Mouse (Mus musculus) E14TG2a.4 (cell line): Measurements from ENCODE around the gene Grip1.

Experiments
- H3K27me3 ChIP-seq: 2 replicates; pipeline ENCODE4 v1.6.1; 2014; ENCODE audit warnings: low read length, control low read depth; ENCODE audit not compliant: insufficient read depth
- H3K36me3 ChIP-seq: 2 replicates; pipeline ENCODE4 v1.6.1; 2014; ENCODE audit warnings: low read length, control low read depth; ENCODE audit not compliant: insufficient read depth
- H3K4me1 ChIP-seq: replicated peaks from 2 replicates; pipeline ENCODE4 v1.6.1; 2014; ENCODE audit warnings: low read depth, low read length, control low read depth
- H3K4me3 ChIP-seq: replicated peaks from 2 replicates; pipeline ENCODE4 v1.5.1; 2014; ENCODE audit warnings: mild to moderate bottlenecking, low read length
- H3K9me3 ChIP-seq: 2 replicates; pipeline ENCODE4 v1.6.1; 2014; ENCODE audit warnings: low read length, control low read depth
- CTCF ChIP-seq: conservative IDR thresholded peaks from 2 replicates; pipeline ENCODE4 v1.5.1; 2014; ENCODE audit warnings: low read length
- NANOG ChIP-seq: IDR thresholded peaks from 2 replicates; pipeline ENCODE4 v1.6.1; 2014; ENCODE audit warnings: borderline replicate concordance, low read length, mixed read lengths
- POU5F1 ChIP-seq: IDR thresholded peaks from 2 replicates; pipeline ENCODE4 v1.6.1; 2014; ENCODE audit warnings: low read length, borderline replicate concordance

Grip1 gene

GRCm38 (mm10) chr10:120123721-120124120 lies 670.1 kb downstream of the Grip1 start:
- no peaks in the 10 kb centered on the region for H3K36me3 ChIP-seq
- peaks cover 9% of the 10 kb centered on the region for H3K27me3 ChIP-seq
- no peaks in the 10 kb centered on the region for H3K9me3 ChIP-seq
- no peak for TF ChIP-seq POU5F1
- TF ChIP-seq NANOG, result no peak
- peak; percentile 74 for TF ChIP-seq CTCF
- peaks cover 4% of the 10 kb centered on the region for H3K4me1 ChIP-seq
- H3K4me3 ChIP-seq, result no peak overlapping the region

GRCm38 (mm10) chr10:120124801-120125464 lies 671.3 kb downstream of the Grip1 start:
- Histone ChIP-seq H3K4me1 (peaks cover 11% of the 10 kb centered on the region), H3K36me3 (no peaks in the 10 kb centered on the region), H3K27me3 (peaks cover 9% of the 10 kb centered on the region), H3K4me3 (no peak overlapping the region), H3K9me3 (peaks cover 2% of the 10 kb centered on the region; the same call in 1 of the 2 replicates)
- peak; percentile 98 for TF ChIP-seq CTCF
- no peak for TF ChIP-seq POU5F1

GRCm38 (mm10) chr10:120125465-120125857 lies 671.8 kb downstream of the Grip1 start:
- no peak for TF ChIP-seq POU5F1
- no peak for TF ChIP-seq NANOG
- TF ChIP-seq CTCF, result no peak
- Histone ChIP-seq H3K27me3 (peaks cover 9% of the 10 kb centered on the region), H3K4me1 (peaks cover 13% of the 10 kb centered on the region), H3K36me3 (no peaks in the 10 kb centered on the region), H3K4me3 (no peak overlapping the region), H3K9me3 (peaks cover 4% of the 10 kb centered on the region; the same call in 1 of the 2 replicates)

GRCm38 (mm10) chr10:120128601-120129277 lies 675.1 kb downstream of the Grip1 start:
- Histone ChIP-seq H3K4me3 (no peak overlapping the region), H3K4me1 (peaks cover 38% of the 10 kb centered on the region), H3K9me3 (peaks cover 4% of the 10 kb centered on the region; the same call in 1 of the 2 replicates), H3K27me3 (peaks cover 9% of the 10 kb centered on the region), H3K36me3 (no peaks in the 10 kb centered on the region)
- TF ChIP-seq POU5F1 (no peak), NANOG (no peak), CTCF (no peak)

GRCm38 (mm10) chr10:120130621-120131020 lies 677.0 kb downstream of the Grip1 start:
- TF ChIP-seq CTCF (peak; percentile 75), POU5F1 (no peak)
- Histone ChIP-seq H3K4me3 (no peak overlapping the region), H3K27me3 (peaks cover 9% of the 10 kb centered on the region), H3K4me1 (peaks cover 56% of the 10 kb centered on the region), H3K36me3 (no peaks in the 10 kb centered on the region), H3K9me3 (peaks cover 4% of the 10 kb centered on the region; the same call in 1 of the 2 replicates)

GRCm38 (mm10) chr10:120133697-120134096 lies 680.1 kb downstream of the Grip1 start:
- Histone ChIP-seq H3K9me3 (peaks cover 4% of the 10 kb centered on the region; the same call in 1 of the 2 replicates), H3K4me1 (peaks cover 58% of the 10 kb centered on the region), H3K4me3 (no peak overlapping the region), H3K27me3 (no peaks in the 10 kb centered on the region), H3K36me3 (no peaks in the 10 kb centered on the region)
- TF ChIP-seq NANOG (no peak), POU5F1 (no peak), CTCF (no peak)

GRCm38 (mm10) chr10:120136020-120136562 lies 682.5 kb downstream of the Grip1 start:
- TF ChIP-seq POU5F1, result no peak
- no peak for TF ChIP-seq NANOG
- TF ChIP-seq CTCF, result no peak
- Histone ChIP-seq H3K4me1 (peaks cover 45% of the 10 kb centered on the region), H3K36me3 (peaks cover 11% of the 10 kb centered on the region), H3K27me3 (no peaks in the 10 kb centered on the region), H3K4me3 (peak overlapping the region; percentile 51), H3K9me3 (no peaks in the 10 kb centered on the region)
